Mouse (Mus musculus): ENCODE data around the gene Mdm4.

DNA sequence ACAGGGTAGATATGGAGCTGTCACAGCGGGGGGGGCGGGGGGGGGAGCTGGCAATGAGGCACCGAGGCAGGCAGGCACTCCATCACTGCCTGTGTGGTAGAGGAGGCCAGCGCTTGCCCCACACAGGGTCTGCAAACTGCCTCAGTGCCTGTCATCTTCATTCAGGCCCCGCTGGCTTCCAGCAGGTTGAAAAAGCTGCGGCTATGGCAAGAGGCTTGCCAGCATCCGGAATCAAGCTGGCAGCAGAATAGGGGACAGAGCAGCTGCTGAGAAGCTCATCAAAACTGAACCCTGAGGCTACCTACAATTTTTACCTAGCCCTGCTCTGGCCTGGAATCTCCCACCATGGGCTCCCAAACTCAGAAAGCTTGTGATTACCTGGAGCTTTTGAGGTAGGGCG is 112.8 kb downstream of the Mdm4 start:
- TF ChIP-seq EP300 (IDR thresholded peaks at IDR 0.05; ENCODE audit: insufficient read depth, low read depth, low read length) (no peak), CTCF (IDR thresholded peaks at IDR 0.05; ENCODE audit: low read depth, low read length) (no peak), POLR2A (IDR thresholded peaks at IDR 0.05; ENCODE audit: insufficient read depth, low read length) (no peak)
